Comparison of ENCODE assay signal across 19 mouse cellular contexts in genomic region chr11:89459437-89459836, GRCm38 (mm10).
DNase-seq lines count a peak whose midpoint lies in the region; ATAC-seq and TF ChIP-seq lines count a peak whose summit lies in the region.
"Had no signal": no experiment of that assay in that cellular context is flagged by ENCODE, and none has a peak within 500 bp of the region (broad histone marks: within the 10 kb centered on the region; RNA-seq: fewer than 3 reads in every experiment).

No protein-coding gene starts in this region.

- H3K4me3 ChIP-seq in liver, postnatal 0 days (ENCODE audit: low read depth, low read length) = no peak overlapping the region
- H3K4me3 ChIP-seq in liver, embryonic 12.5 days = no peak overlapping the region
- no peak overlapping the region for H3K4me3 ChIP-seq in lung, embryonic 16.5 days (ENCODE audit: low read length)
- H3K4me3 ChIP-seq: embryonic facial prominence, embryonic 10.5 days; forebrain, embryonic 15.5 days; heart, embryonic 13.5 days; left cerebral cortex, adult 2 months; limb, embryonic 12.5 days; neural tube, embryonic 12.5 days had no signal

- H3K27me3 ChIP-seq in liver, postnatal 0 days (ENCODE audit: insufficient read depth, low read length) = no peaks in the 10 kb centered on the region
- H3K27me3 ChIP-seq in liver, embryonic 12.5 days (replicated peaks) = no peaks in the 10 kb centered on the region
- H3K27me3 ChIP-seq in lung, embryonic 16.5 days (ENCODE audit: control insufficient read depth, insufficient read depth, low read depth, low read length) = no peaks in the 10 kb centered on the region
- H3K27me3 ChIP-seq: CH12.LX; forebrain, embryonic 15.5 days; neural tube, embryonic 12.5 days had no signal

- H3K27ac ChIP-seq in liver, postnatal 0 days (ENCODE audit: low read depth) = no peak overlapping the region
- H3K27ac ChIP-seq in liver, embryonic 12.5 days = no peak overlapping the region
- no peak overlapping the region for H3K27ac ChIP-seq in lung, embryonic 16.5 days (ENCODE audit: low read length)
- H3K27ac ChIP-seq: embryonic facial prominence, embryonic 10.5 days; forebrain, embryonic 15.5 days; heart, embryonic 13.5 days; left cerebral cortex, adult 2 months; limb, embryonic 12.5 days; neural tube, embryonic 12.5 days had no signal

- intact Hi-C loops in left cerebral cortex, postnatal 25 days (cut with DNase I) = no loop called here

- WGBS in liver, postnatal 0 days (ENCODE audit: insufficient replicate concordance) = 75% methylated on average over 6 of the region's 6 CpGs
- 62% methylated on average over 6 of the region's 6 CpGs for WGBS in liver, embryonic 12.5 days (ENCODE audit: insufficient replicate concordance)
- WGBS in lung, embryonic 16.5 days = 75% methylated on average over 6 of the region's 6 CpGs

- H3K36me3 ChIP-seq in liver, postnatal 0 days (replicated peaks; ENCODE audit: insufficient read depth, low read length) = no peaks in the 10 kb centered on the region
- H3K36me3 ChIP-seq in liver, embryonic 12.5 days = no peaks in the 10 kb centered on the region
- no peaks in the 10 kb centered on the region for H3K36me3 ChIP-seq in lung, embryonic 16.5 days (ENCODE audit: control insufficient read depth, insufficient read depth, low read length)
- H3K36me3 ChIP-seq: embryonic facial prominence, embryonic 10.5 days; forebrain, embryonic 15.5 days; heart, embryonic 13.5 days; limb, embryonic 12.5 days; neural tube, embryonic 12.5 days had no signal

- ATAC-seq in liver, postnatal 0 days = peak; percentile 62
- no peak for ATAC-seq in liver, embryonic 12.5 days
- 0 out of 2 replicates have a peak, but pooled peaks have one; percentile 26 for ATAC-seq in lung, embryonic 16.5 days (ENCODE audit: low read depth)
- ATAC-seq: forebrain, embryonic 15.5 days had no signal

- TF ChIP-seq EP300 in liver, postnatal 0 days (IDR thresholded peaks at IDR 0.05; ENCODE audit: low read depth) = no peak

- TF ChIP-seq CTCF in liver, postnatal 0 days (IDR thresholded peaks at IDR 0.05; ENCODE audit: low read depth) = no peak

- no peak overlapping the region for H3K4me2 ChIP-seq in liver, postnatal 0 days (ENCODE audit: low read depth, low read length)
- H3K4me2 ChIP-seq in liver, embryonic 12.5 days = no peak overlapping the region
- H3K4me2 ChIP-seq in lung, embryonic 16.5 days (ENCODE audit: low read depth, low read length) = no peak overlapping the region
- H3K4me2 ChIP-seq: forebrain, embryonic 15.5 days; heart, embryonic 13.5 days; limb, embryonic 12.5 days; neural tube, embryonic 12.5 days had no signal

- H3K9me3 ChIP-seq in liver, postnatal 0 days (ENCODE audit: low read length) = no peaks in the 10 kb centered on the region
- H3K9me3 ChIP-seq in liver, embryonic 12.5 days (replicated peaks) = no peaks in the 10 kb centered on the region
- no peaks in the 10 kb centered on the region for H3K9me3 ChIP-seq in lung, embryonic 16.5 days (ENCODE audit: control insufficient read depth, low read length)
- H3K9me3 ChIP-seq: embryonic facial prominence, embryonic 10.5 days; forebrain, embryonic 15.5 days; heart, embryonic 13.5 days; limb, embryonic 12.5 days; neural tube, embryonic 12.5 days had no signal

- no peak overlapping the region for H3K9ac ChIP-seq in liver, postnatal 0 days (replicated peaks)
- no peak overlapping the region for H3K9ac ChIP-seq in liver, embryonic 12.5 days
- H3K9ac ChIP-seq in lung, embryonic 16.5 days (ENCODE audit: low read length) = no peak overlapping the region
- H3K9ac ChIP-seq: forebrain, embryonic 15.5 days; heart, embryonic 13.5 days; limb, embryonic 12.5 days; neural tube, embryonic 12.5 days had no signal

- H3K4me1 ChIP-seq in liver, postnatal 0 days (ENCODE audit: insufficient read depth) = no peaks in the 10 kb centered on the region
- H3K4me1 ChIP-seq in liver, embryonic 12.5 days = no peaks in the 10 kb centered on the region
- no peaks in the 10 kb centered on the region for H3K4me1 ChIP-seq in lung, embryonic 16.5 days (replicated peaks; ENCODE audit: control insufficient read depth, insufficient read depth, low read length)
- H3K4me1 ChIP-seq: neural tube, embryonic 12.5 days had no signal

- DNase-seq in adrenal gland, adult 8-10 months = peak; percentile 43
- DNase-seq in adrenal gland, postnatal 4 days (ENCODE audit: low spot score in 2 of 2) = no peak
- DNase-seq in liver, postnatal 0 days = peak; percentile 16
- no peak for DNase-seq in ovary, postnatal 10 days (ENCODE audit: low spot score)
- DNase-seq in MN1 (ENCODE audit: low spot score) = no peak
- DNase-seq in left cerebral cortex, postnatal 25 days (ENCODE audit: low spot score in 2 of 2) = no peak
- DNase-seq: cerebellum, adult 11-12 months; kidney, adult 18-20 months; kidney, postnatal 10 days; thymus, postnatal 4 days had no signal

Comparison
In these comparisons a context has a peak if more than half of its experiments do, and no peak if none do; other contexts are left out.
1. DNase-seq: peak in adrenal gland, adult 8-10 months (single experiment) and liver, postnatal 0 days (single experiment); none in adrenal gland, postnatal 4 days (0 of 2), ovary, postnatal 10 days (single experiment), MN1 (single experiment) and left cerebral cortex, postnatal 25 days (0 of 2).